Mouse (Mus musculus): Measurements from ENCODE around the gene Wdr62. TPM values are rescaled to one million over a fixed set of nuclear protein-coding genes. Genes with fewer than 3 reads are reported as not detected.
A peak's percentile ranks its signal among the peaks of the same experiment; 100 is the strongest.
"Not testable (repeated sequence)": the region's sequence is repeated elsewhere in the genome, so short reads cannot be mapped to it uniquely, and the experiment has no call there.

The Wdr62 gene
- polyA plus RNA-seq, 1 experiment from 2014 or later, result 11.3 TPM

- H3K27ac ChIP-seq (ENCODE audit: low read depth, low read length); H3K9me3 ChIP-seq (ENCODE audit: control insufficient read depth, low read length); H3K4me1 ChIP-seq (ENCODE audit: control insufficient read depth, insufficient read depth, low read length); H3K9ac ChIP-seq (ENCODE audit: low read length); H3K4me2 ChIP-seq; H3K4me3 ChIP-seq (ENCODE audit: low read depth, low read length); DNase-seq (ENCODE audit: low spot score, missing footprints); H3K36me3 ChIP-seq (ENCODE audit: control insufficient read depth, insufficient read depth, low read length); H3K27me3 ChIP-seq (ENCODE audit: control insufficient read depth, insufficient read depth, low read length); ATAC-seq (ENCODE audit: low FRiP score): not testable (repeated sequence)
- 86% methylated on average over 3 of the region's 3 CpGs for whole genome bisulfite sequencing
Measured at GRCm38 (mm10) chr7:30237374-30237773, 42.8 kb downstream of the Wdr62 start.

GRCm38 (mm10) chr7:30235625-30236024 is 44.6 kb downstream of the Wdr62 start, which contains the start of gene Ovol3:
Gene Ovol3 (minus strand): TSS chr7:30235725.
- no peak within 1 kb of the TSS for H3K4me3 ChIP-seq (ENCODE audit: low read depth, low read length)
- H3K9ac ChIP-seq (ENCODE audit: low read length), result no peak within 1 kb of the TSS
- DNase-seq (ENCODE audit: low spot score, missing footprints) (no peak), ATAC-seq (ENCODE audit: low FRiP score) (no peak)
- peaks cover 9% of the 10 kb centered on the region for H3K4me1 ChIP-seq (ENCODE audit: control insufficient read depth, insufficient read depth, low read length)
- H3K27me3 ChIP-seq (ENCODE audit: control insufficient read depth, insufficient read depth, low read length), result no peaks in the 10 kb centered on the region
- H3K27ac ChIP-seq (ENCODE audit: low read depth, low read length), result no peak within 1 kb of the TSS
- 89% methylated on average over 4 of the region's 4 CpGs for WGBS
- peaks cover 2% of the 10 kb centered on the region; the same call in 1 of the 2 replicates for H3K36me3 ChIP-seq (ENCODE audit: control insufficient read depth, insufficient read depth, low read length)
- no peak within 1 kb of the TSS for H3K4me2 ChIP-seq
- H3K9me3 ChIP-seq (ENCODE audit: control insufficient read depth, low read length), result no peaks in the 10 kb centered on the region

GRCm38 (mm10) chr7:30235091-30235490 is 45.1 kb downstream of the Wdr62 start:
- WGBS, result 93% methylated on average over 8 of the region's 8 CpGs
- no peaks in the 10 kb centered on the region for H3K9me3 ChIP-seq (ENCODE audit: control insufficient read depth, low read length)
- peaks cover 10% of the 10 kb centered on the region for H3K4me1 ChIP-seq (ENCODE audit: control insufficient read depth, insufficient read depth, low read length)
- ATAC-seq (ENCODE audit: low FRiP score), result no peak
- 0 out of 2 replicates have a peak, but pooled peaks cover under 1% of the 10 kb centered on the region for H3K36me3 ChIP-seq (ENCODE audit: control insufficient read depth, insufficient read depth, low read length)
- H3K4me2 ChIP-seq, result no peak overlapping the region
- no peaks in the 10 kb centered on the region for H3K27me3 ChIP-seq (ENCODE audit: control insufficient read depth, insufficient read depth, low read length)
- no peak overlapping the region for H3K27ac ChIP-seq (ENCODE audit: low read depth, low read length)
- H3K4me3 ChIP-seq (ENCODE audit: low read depth, low read length), result no peak overlapping the region
- no peak overlapping the region for H3K9ac ChIP-seq (ENCODE audit: low read length)
- no peak for DNase-seq (ENCODE audit: low spot score, missing footprints)

- peaks cover 10% of the 10 kb centered on the region for H3K4me1 ChIP-seq (ENCODE audit: control insufficient read depth, insufficient read depth, low read length)
- H3K9me3 ChIP-seq (ENCODE audit: control insufficient read depth, low read length), result no peaks in the 10 kb centered on the region
- DNase-seq (ENCODE audit: low spot score, missing footprints) (no peak), ATAC-seq (ENCODE audit: low FRiP score) (no peak)
- H3K36me3 ChIP-seq (ENCODE audit: control insufficient read depth, insufficient read depth, low read length), result peaks cover 3% of the 10 kb centered on the region; the same call in 1 of the 2 replicates
- H3K27ac ChIP-seq (ENCODE audit: low read depth, low read length), result no peak overlapping the region
- no peak overlapping the region for H3K4me3 ChIP-seq (ENCODE audit: low read depth, low read length)
- H3K4me2 ChIP-seq, result no peak overlapping the region
- WGBS, result 96% methylated on average over 15 of the region's 15 CpGs
- no peak overlapping the region for H3K9ac ChIP-seq (ENCODE audit: low read length)
- H3K27me3 ChIP-seq (ENCODE audit: control insufficient read depth, insufficient read depth, low read length), result no peaks in the 10 kb centered on the region
Measured at GRCm38 (mm10) chr7:30234276-30234858, 45.9 kb downstream of the Wdr62 start.

GRCm38 (mm10) chr7:30233387-30233786 is 46.8 kb downstream of the Wdr62 start:
- ATAC-seq (ENCODE audit: low FRiP score) (no peak), DNase-seq (ENCODE audit: low spot score, missing footprints) (no peak)
- 89% methylated on average over 20 of the region's 20 CpGs for WGBS
- H3K36me3 ChIP-seq (ENCODE audit: control insufficient read depth, insufficient read depth, low read length), result peaks cover 3% of the 10 kb centered on the region; the same call in 1 of the 2 replicates
- H3K27ac ChIP-seq (ENCODE audit: low read depth, low read length), result no peak overlapping the region
- peak overlapping the region; percentile 72; the same call in 1 of the 2 replicates for H3K4me3 ChIP-seq (ENCODE audit: low read depth, low read length)
- H3K4me1 ChIP-seq (ENCODE audit: control insufficient read depth, insufficient read depth, low read length), result peaks cover 10% of the 10 kb centered on the region
- H3K9me3 ChIP-seq (ENCODE audit: control insufficient read depth, low read length), result no peaks in the 10 kb centered on the region
- H3K4me2 ChIP-seq, result peak overlapping the region; percentile 52; the same call in 1 of the 2 replicates
- H3K9ac ChIP-seq (ENCODE audit: low read length), result no peak overlapping the region
- H3K27me3 ChIP-seq (ENCODE audit: control insufficient read depth, insufficient read depth, low read length), result no peaks in the 10 kb centered on the region

- Histone ChIP-seq H3K4me3 (ENCODE audit: low read depth, low read length) (peak overlapping the region; percentile 72), H3K36me3 (ENCODE audit: control insufficient read depth, insufficient read depth, low read length) (peaks cover 3% of the 10 kb centered on the region; the same call in 1 of the 2 replicates), H3K27ac (ENCODE audit: low read depth, low read length) (peak overlapping the region; percentile 88), H3K4me1 (ENCODE audit: control insufficient read depth, insufficient read depth, low read length) (peaks cover 10% of the 10 kb centered on the region), H3K4me2 (peak overlapping the region; percentile 52), H3K27me3 (ENCODE audit: control insufficient read depth, insufficient read depth, low read length) (no peaks in the 10 kb centered on the region), H3K9ac (ENCODE audit: low read length) (peak overlapping the region; percentile 69), H3K9me3 (ENCODE audit: control insufficient read depth, low read length) (no peaks in the 10 kb centered on the region)
- 7% methylated on average over 24 of the region's 24 CpGs for WGBS
- DNase-seq (ENCODE audit: low spot score, missing footprints), result peak; percentile 94
- ATAC-seq (ENCODE audit: low FRiP score), result peak; percentile 25
Measured at GRCm38 (mm10) chr7:30232631-30233148, 47.5 kb downstream of the Wdr62 start.

- Histone ChIP-seq H3K4me3 (ENCODE audit: low read depth, low read length) (peak within 1 kb of the TSS; percentile 72), H3K4me1 (ENCODE audit: control insufficient read depth, insufficient read depth, low read length) (peaks cover 10% of the 10 kb centered on the region), H3K4me2 (peak within 1 kb of the TSS; percentile 75), H3K9ac (ENCODE audit: low read length) (peak within 1 kb of the TSS; percentile 69), H3K36me3 (ENCODE audit: control insufficient read depth, insufficient read depth, low read length) (peaks cover 3% of the 10 kb centered on the region; the same call in 1 of the 2 replicates), H3K27ac (ENCODE audit: low read depth, low read length) (peak within 1 kb of the TSS; percentile 88), H3K9me3 (ENCODE audit: control insufficient read depth, low read length) (no peaks in the 10 kb centered on the region), H3K27me3 (ENCODE audit: control insufficient read depth, insufficient read depth, low read length) (no peaks in the 10 kb centered on the region)
- under 1% methylated on average over 67 of the region's 67 CpGs for WGBS
- ATAC-seq (ENCODE audit: low FRiP score) (peak; percentile 95), DNase-seq (ENCODE audit: low spot score, missing footprints) (peak; percentile 99)
Measured at GRCm38 (mm10) chr7:30231669-30232454, 48.4 kb downstream of the Wdr62 start, which contains the start of the genes Polr2i and Tbcb. Gene Polr2i (plus strand): TSS chr7:30231948. Gene Tbcb (minus strand): TSS chr7:30232272.

- H3K27me3 ChIP-seq (ENCODE audit: control insufficient read depth, insufficient read depth, low read length), result no peaks in the 10 kb centered on the region
- H3K9ac ChIP-seq (ENCODE audit: low read length), result peak overlapping the region; percentile 69
- 0% methylated on average over 16 of the region's 16 CpGs for WGBS
- H3K4me2 ChIP-seq, result peak overlapping the region; percentile 75
- H3K27ac ChIP-seq (ENCODE audit: low read depth, low read length), result peak overlapping the region; percentile 88; the same call in 1 of the 2 replicates
- H3K4me3 ChIP-seq (ENCODE audit: low read depth, low read length), result peak overlapping the region; percentile 72
- no peak for DNase-seq (ENCODE audit: low spot score, missing footprints)
- H3K4me1 ChIP-seq (ENCODE audit: control insufficient read depth, insufficient read depth, low read length), result peaks cover 10% of the 10 kb centered on the region
- no peaks in the 10 kb centered on the region for H3K9me3 ChIP-seq (ENCODE audit: control insufficient read depth, low read length)
- peaks cover 5% of the 10 kb centered on the region; the same call in 1 of the 2 replicates for H3K36me3 ChIP-seq (ENCODE audit: control insufficient read depth, insufficient read depth, low read length)
- peak; percentile 62 for ATAC-seq (ENCODE audit: low FRiP score)
Measured at GRCm38 (mm10) chr7:30231328-30231668, 48.9 kb downstream of the Wdr62 start.

GRCm38 (mm10) chr7:30224206-30224605 is 56.0 kb downstream of the Wdr62 start:
- DNase-seq (ENCODE audit: low spot score, missing footprints) (peak; percentile 69), ATAC-seq (ENCODE audit: low FRiP score) (no peak)
- no peak overlapping the region for H3K4me2 ChIP-seq
- 95% methylated on average over 12 of the region's 12 CpGs for WGBS
- H3K4me1 ChIP-seq (ENCODE audit: control insufficient read depth, insufficient read depth, low read length), result peaks cover 5% of the 10 kb centered on the region; the same call in 1 of the 2 replicates
- H3K9ac ChIP-seq (ENCODE audit: low read length), result no peak overlapping the region
- H3K36me3 ChIP-seq (ENCODE audit: control insufficient read depth, insufficient read depth, low read length), result peaks cover 16% of the 10 kb centered on the region
- H3K27ac ChIP-seq (ENCODE audit: low read depth, low read length), result no peak overlapping the region
- H3K4me3 ChIP-seq (ENCODE audit: low read depth, low read length), result no peak overlapping the region
- no peaks in the 10 kb centered on the region for H3K9me3 ChIP-seq (ENCODE audit: control insufficient read depth, low read length)
- H3K27me3 ChIP-seq (ENCODE audit: control insufficient read depth, insufficient read depth, low read length), result no peaks in the 10 kb centered on the region
